Mouse (Mus musculus): ENCODE data around the gene Serinc4. TPM values are rescaled to one million over a fixed set of nuclear protein-coding genes. Genes with fewer than 3 reads are reported as not detected.

Gene Serinc4
- polyA plus RNA-seq, 1 experiment, result 0.30 TPM

- H3K4me3 ChIP-seq (replicated peaks), result no peak overlapping the region
- H3K4me1 ChIP-seq, result peaks cover 25% of the 10 kb centered on the region
- TF ChIP-seq GATA1 (IDR thresholded peaks at IDR 0.05; ENCODE audit: borderline replicate concordance, low read length) (no peak), FLI1 (IDR thresholded peaks at IDR 0.05; ENCODE audit: low read length) (no peak)
- H3K27me3 ChIP-seq (replicated peaks), result no peaks in the 10 kb centered on the region
- H3K36me3 ChIP-seq (replicated peaks; ENCODE audit: low read length), result peaks cover 89% of the 10 kb centered on the region
- H3K9me3 ChIP-seq, result no peaks in the 10 kb centered on the region
These were observed 33.4 kb downstream of the Serinc4 start for GRCm38 (mm10) chr2:121423166-121423565.

GRCm38 (mm10) chr2:121418476-121418875 lies 38.1 kb downstream of the Serinc4 start:
- no peak overlapping the region for H3K4me3 ChIP-seq (replicated peaks)
- no peaks in the 10 kb centered on the region for H3K27me3 ChIP-seq (replicated peaks)
- peaks cover 72% of the 10 kb centered on the region for H3K36me3 ChIP-seq (replicated peaks; ENCODE audit: low read length)
- H3K4me1 ChIP-seq, result peaks cover 53% of the 10 kb centered on the region
- TF ChIP-seq GATA1 (IDR thresholded peaks at IDR 0.05; ENCODE audit: borderline replicate concordance, low read length), result no peak
- TF ChIP-seq FLI1 (IDR thresholded peaks at IDR 0.05; ENCODE audit: low read length), result no peak
- H3K9me3 ChIP-seq, result no peaks in the 10 kb centered on the region

GRCm38 (mm10) chr2:121416356-121416755 lies 40.2 kb downstream of the Serinc4 start:
- no peak for TF ChIP-seq GATA1 (IDR thresholded peaks at IDR 0.05; ENCODE audit: borderline replicate concordance, low read length)
- TF ChIP-seq FLI1 (IDR thresholded peaks at IDR 0.05; ENCODE audit: low read length), result no peak
- peaks cover 56% of the 10 kb centered on the region for H3K36me3 ChIP-seq (replicated peaks; ENCODE audit: low read length)
- no peaks in the 10 kb centered on the region for H3K27me3 ChIP-seq (replicated peaks)
- H3K4me3 ChIP-seq (replicated peaks), result peak overlapping the region; percentile 38
- H3K9me3 ChIP-seq, result no peaks in the 10 kb centered on the region
- H3K4me1 ChIP-seq, result peaks cover 55% of the 10 kb centered on the region

- no peak for TF ChIP-seq GATA1 (IDR thresholded peaks at IDR 0.05; ENCODE audit: borderline replicate concordance, low read length)
- TF ChIP-seq FLI1 (IDR thresholded peaks at IDR 0.05; ENCODE audit: low read length), result no peak
- Histone ChIP-seq H3K36me3 (replicated peaks; ENCODE audit: low read length) (peaks cover 52% of the 10 kb centered on the region), H3K4me1 (peaks cover 53% of the 10 kb centered on the region), H3K9me3 (no peaks in the 10 kb centered on the region), H3K27me3 (replicated peaks) (no peaks in the 10 kb centered on the region), H3K4me3 (replicated peaks) (peak overlapping the region; percentile 99)
These were observed 41.0 kb downstream of the Serinc4 start for GRCm38 (mm10) chr2:121415591-121415990.

- no peaks in the 10 kb centered on the region for H3K27me3 ChIP-seq (replicated peaks)
- no peaks in the 10 kb centered on the region for H3K9me3 ChIP-seq
- H3K4me3 ChIP-seq (replicated peaks), result peak overlapping the region; percentile 99
- peaks cover 53% of the 10 kb centered on the region for H3K36me3 ChIP-seq (replicated peaks; ENCODE audit: low read length)
- TF ChIP-seq GATA1 (IDR thresholded peaks at IDR 0.05; ENCODE audit: borderline replicate concordance, low read length), result no peak
- H3K4me1 ChIP-seq, result peaks cover 55% of the 10 kb centered on the region
These were observed 41.5 kb downstream of the Serinc4 start for GRCm38 (mm10) chr2:121415103-121415502.

- no peak for TF ChIP-seq GATA1 (IDR thresholded peaks at IDR 0.05; ENCODE audit: borderline replicate concordance, low read length)
- no peak for TF ChIP-seq FLI1 (IDR thresholded peaks at IDR 0.05; ENCODE audit: low read length)
- peaks cover 46% of the 10 kb centered on the region for H3K36me3 ChIP-seq (replicated peaks; ENCODE audit: low read length)
- no peaks in the 10 kb centered on the region for H3K27me3 ChIP-seq (replicated peaks)
- H3K4me1 ChIP-seq, result peaks cover 55% of the 10 kb centered on the region
- H3K9me3 ChIP-seq, result no peaks in the 10 kb centered on the region
- peak overlapping the region; percentile 99 for H3K4me3 ChIP-seq (replicated peaks)
These were observed 42.4 kb downstream of the Serinc4 start for GRCm38 (mm10) chr2:121414139-121414685.

- Histone ChIP-seq H3K36me3 (replicated peaks; ENCODE audit: low read length) (peaks cover 39% of the 10 kb centered on the region), H3K4me3 (replicated peaks) (peak within 1 kb of the TSS; percentile 99), H3K27me3 (replicated peaks) (no peaks in the 10 kb centered on the region), H3K4me1 (peaks cover 50% of the 10 kb centered on the region), H3K9me3 (no peaks in the 10 kb centered on the region)
- TF ChIP-seq FLI1 (IDR thresholded peaks at IDR 0.05; ENCODE audit: low read length) (no peak), GATA1 (IDR thresholded peaks at IDR 0.05; ENCODE audit: borderline replicate concordance, low read length) (no peak)
These were observed 43.1 kb downstream of the Serinc4 start, which contains the start of the genes Pdia3 and Catsper2 for GRCm38 (mm10) chr2:121413387-121414042. Pdia3 (plus strand) TSS chr2:121413775. Catsper2 (minus strand) TSS chr2:121413792.

- Histone ChIP-seq H3K4me1 (peaks cover 44% of the 10 kb centered on the region), H3K36me3 (replicated peaks; ENCODE audit: low read length) (peaks cover 33% of the 10 kb centered on the region), H3K27me3 (replicated peaks) (no peaks in the 10 kb centered on the region), H3K4me3 (replicated peaks) (peak overlapping the region; percentile 99), H3K9me3 (no peaks in the 10 kb centered on the region)
- TF ChIP-seq FLI1 (IDR thresholded peaks at IDR 0.05; ENCODE audit: low read length) (no peak), GATA1 (IDR thresholded peaks at IDR 0.05; ENCODE audit: borderline replicate concordance, low read length) (no peak)
These were observed 43.7 kb downstream of the Serinc4 start for GRCm38 (mm10) chr2:121412843-121413386.

- Histone ChIP-seq H3K36me3 (replicated peaks; ENCODE audit: low read length) (peaks cover 11% of the 10 kb centered on the region), H3K9me3 (no peaks in the 10 kb centered on the region), H3K27me3 (replicated peaks) (no peaks in the 10 kb centered on the region), H3K4me1 (peaks cover 16% of the 10 kb centered on the region; the same call in 1 of the 2 replicates), H3K4me3 (replicated peaks) (no peak overlapping the region)
- TF ChIP-seq GATA1 (IDR thresholded peaks at IDR 0.05; ENCODE audit: borderline replicate concordance, low read length), result no peak
- TF ChIP-seq FLI1 (IDR thresholded peaks at IDR 0.05; ENCODE audit: low read length), result no peak
These were observed 48.4 kb downstream of the Serinc4 start for GRCm38 (mm10) chr2:121408160-121408559.

- no peaks in the 10 kb centered on the region for H3K36me3 ChIP-seq (replicated peaks; ENCODE audit: low read length)
- H3K4me3 ChIP-seq (replicated peaks), result no peak overlapping the region
- peaks cover 3% of the 10 kb centered on the region; the same call in 1 of the 2 replicates for H3K4me1 ChIP-seq
- TF ChIP-seq GATA1 (IDR thresholded peaks at IDR 0.05; ENCODE audit: borderline replicate concordance, low read length), result no peak
- no peak for TF ChIP-seq FLI1 (IDR thresholded peaks at IDR 0.05; ENCODE audit: low read length)
- no peaks in the 10 kb centered on the region for H3K27me3 ChIP-seq (replicated peaks)
- no peaks in the 10 kb centered on the region for H3K9me3 ChIP-seq
These were observed 53.3 kb downstream of the Serinc4 start for GRCm38 (mm10) chr2:121403296-121403695.

Data from megakaryocyte, embryonic 14.5 days (primary cell).